Mouse (Mus musculus): ENCODE measurements around the gene Fam186a.
"Not testable (repeated sequence)": the region's sequence is repeated elsewhere in the genome, so short reads cannot be mapped to it uniquely, and the experiment has no call there.

Fam186a gene

GRCm38 (mm10) chr15:99931231-99931630 is 35.6 kb downstream of the Fam186a start:
- no peak for DNase-seq

DNA sequence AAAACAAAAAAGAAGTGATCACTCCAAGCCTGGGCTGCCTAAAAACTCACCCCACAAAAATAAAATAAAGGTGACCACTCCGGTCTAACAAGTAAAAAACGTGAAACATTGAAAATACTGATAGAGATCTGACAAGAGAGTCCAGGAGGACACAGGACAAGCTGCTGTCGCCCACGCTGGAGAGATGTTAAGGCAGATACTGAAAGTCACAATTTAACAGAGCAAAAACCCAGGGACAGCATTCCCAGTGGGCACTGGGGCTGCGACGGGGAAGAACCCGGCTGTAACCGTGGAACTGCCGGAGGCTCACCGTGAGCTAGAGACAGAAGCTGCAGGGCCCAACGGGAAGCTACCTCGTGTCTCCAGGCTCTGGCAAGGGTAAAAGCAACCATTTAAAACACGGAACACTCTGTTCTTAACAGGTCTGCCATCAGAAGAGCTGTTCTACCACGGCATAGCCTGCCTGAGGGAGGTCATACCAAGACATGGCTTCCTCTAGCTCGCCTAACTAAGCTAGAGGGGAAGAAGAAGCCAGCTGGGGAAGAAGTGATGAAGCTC is 47.2 kb downstream of the Fam186a start:
- no peak for DNase-seq

GRCm38 (mm10) chr15:99917264-99917663 is 49.6 kb downstream of the Fam186a start:
- DNase-seq, result no peak

GRCm38 (mm10) chr15:99914613-99915012 is 52.2 kb downstream of the Fam186a start:
- DNase-seq, result no peak

DNA sequence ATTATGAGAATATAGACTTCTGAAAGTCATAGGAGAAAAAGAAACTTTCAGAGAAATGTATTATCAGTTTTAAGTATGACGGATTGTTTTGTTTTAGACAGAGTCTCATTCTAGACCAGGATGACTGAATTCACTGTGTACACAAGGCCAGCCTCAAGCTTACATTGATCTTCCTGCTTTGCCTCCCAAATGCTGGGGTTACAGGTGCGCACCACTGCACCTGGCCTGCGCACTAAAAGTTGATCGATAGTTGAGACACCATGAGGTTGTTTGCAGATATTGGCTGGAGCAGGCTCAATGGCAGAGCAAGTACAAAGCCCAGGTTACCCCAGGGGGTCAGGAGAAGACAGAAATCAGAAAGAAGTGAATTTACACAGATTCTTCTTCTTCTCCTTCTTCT is 55.1 kb downstream of the Fam186a start:
- no peak for DNase-seq

DNA sequence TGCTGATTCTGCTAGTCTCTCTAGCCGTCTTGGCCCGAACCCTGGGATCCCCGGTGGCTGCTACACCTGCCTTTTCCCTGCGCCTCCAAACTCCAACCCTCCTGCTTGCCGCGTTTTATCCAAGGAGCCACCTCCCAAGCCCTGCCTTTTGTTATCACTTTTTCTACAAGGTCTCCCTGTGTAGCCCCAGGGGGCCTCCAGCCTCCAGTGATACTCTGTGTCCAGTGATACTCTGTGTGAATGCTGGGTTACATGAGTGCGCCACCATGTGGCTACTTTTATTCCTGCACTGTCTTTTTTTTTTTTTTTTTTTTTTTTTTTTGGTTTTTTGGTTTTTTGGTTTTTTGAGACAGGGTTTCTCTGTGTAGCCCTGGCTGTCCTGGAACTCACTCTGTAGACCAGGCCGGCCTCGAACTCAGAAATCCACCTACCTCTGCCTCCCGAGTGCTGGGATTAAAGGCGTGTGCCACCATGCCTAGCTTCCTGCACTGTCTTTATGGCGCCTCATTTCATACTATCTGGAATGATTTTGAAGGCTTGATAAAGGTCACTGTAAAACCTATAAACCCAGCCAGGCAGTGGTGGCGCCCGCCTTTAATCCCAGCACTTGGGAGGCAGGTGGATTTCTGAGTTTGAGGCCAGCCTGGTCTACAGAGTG is 57.4 kb downstream of the Fam186a start:
- peak in 1 of 2 experiments; percentile 47 for DNase-seq

GRCm38 (mm10) chr15:99907514-99907913 is 59.3 kb downstream of the Fam186a start:
- no peak for DNase-seq

- no peak for DNase-seq
These were observed 59.8 kb downstream of the Fam186a start for GRCm38 (mm10) chr15:99907041-99907440.

DNA sequence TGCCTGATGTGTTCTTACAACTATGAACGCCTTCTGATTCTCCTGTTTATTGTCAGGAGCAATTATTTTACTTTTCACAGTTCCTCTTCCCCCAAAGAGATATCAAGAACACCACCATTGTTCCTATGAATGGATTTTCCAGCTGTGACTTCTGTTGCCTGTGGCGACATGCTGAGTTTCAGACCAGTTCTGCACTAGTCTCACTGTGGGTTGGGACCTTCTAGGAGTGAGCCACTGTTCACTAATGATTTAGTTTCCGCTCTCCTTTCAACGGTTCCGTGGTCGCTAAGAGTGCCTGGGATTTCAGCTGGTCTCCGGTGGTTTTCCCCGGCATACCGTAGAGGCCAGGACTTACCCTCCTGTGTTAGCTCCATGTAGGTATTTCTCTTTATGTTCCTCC is 62.0 kb downstream of the Fam186a start:
- no peak for DNase-seq

DNA sequence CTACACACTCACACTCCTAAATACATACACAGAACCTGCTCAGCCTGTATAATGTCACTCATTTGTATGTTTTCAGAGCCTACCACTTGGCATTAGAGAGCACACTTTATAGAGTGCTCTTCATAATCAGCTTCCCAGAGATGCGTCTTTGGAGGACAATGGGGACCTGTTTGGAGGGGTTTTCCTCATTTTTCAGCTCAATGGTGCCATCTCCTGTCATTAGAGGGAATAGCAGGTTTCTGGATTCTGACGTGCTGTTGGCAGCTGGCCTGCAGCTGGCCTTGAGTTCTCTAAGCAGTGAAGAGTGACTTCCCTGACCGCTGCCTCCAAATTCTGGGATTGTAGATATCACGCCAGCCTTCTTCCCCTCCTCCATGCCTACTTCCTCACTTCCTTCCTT is 62.5 kb downstream of the Fam186a start:
- DNase-seq, result peak; percentile 78 to 82

DNA sequence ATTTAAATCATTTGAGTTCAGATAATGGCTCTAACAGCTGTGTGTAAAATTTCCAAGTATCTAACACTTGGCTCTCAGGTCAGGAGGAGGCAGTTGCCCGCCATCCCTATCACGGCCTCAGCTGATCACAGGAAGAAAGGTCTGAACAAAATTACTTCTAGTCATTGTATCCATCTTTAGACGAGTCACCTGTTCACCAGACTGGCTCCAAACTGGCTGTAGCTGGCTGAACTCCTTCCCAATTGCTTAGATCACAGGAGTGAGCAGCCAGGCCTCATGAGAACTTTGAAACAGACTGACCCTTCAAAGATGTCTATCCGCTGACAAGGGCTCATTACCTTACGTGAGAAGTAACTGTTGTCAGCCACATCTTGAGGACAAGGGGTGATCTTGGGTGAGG is 63.6 kb downstream of the Fam186a start:
- peak; percentile 32 to 64 for DNase-seq

DNA sequence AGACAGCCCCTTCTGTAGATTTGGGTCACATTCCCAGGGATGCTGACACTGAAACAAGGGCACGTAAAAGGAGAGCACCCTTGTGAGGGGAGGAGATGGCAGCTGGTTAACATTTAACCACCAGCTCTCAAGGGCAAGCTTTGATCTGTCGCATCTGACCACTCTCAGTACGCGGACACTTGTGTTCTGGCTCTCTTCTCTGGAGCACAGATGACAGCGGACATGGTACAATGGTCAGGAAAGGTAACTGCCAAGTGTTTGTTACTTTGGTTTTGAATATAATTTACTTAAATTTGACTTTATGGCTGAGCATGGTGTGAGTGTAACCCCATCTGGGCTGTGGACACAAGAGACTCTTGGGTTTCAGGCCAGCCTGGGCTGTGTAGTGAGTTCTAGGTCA is 64.1 kb downstream of the Fam186a start:
- DNase-seq, result peak; percentile 69 to 81

- DNase-seq, result no peak
These were observed 70.2 kb downstream of the Fam186a start for GRCm38 (mm10) chr15:99896621-99897020.

- no peak for DNase-seq
These were observed 75.5 kb downstream of the Fam186a start for GRCm38 (mm10) chr15:99891355-99891754.

DNA sequence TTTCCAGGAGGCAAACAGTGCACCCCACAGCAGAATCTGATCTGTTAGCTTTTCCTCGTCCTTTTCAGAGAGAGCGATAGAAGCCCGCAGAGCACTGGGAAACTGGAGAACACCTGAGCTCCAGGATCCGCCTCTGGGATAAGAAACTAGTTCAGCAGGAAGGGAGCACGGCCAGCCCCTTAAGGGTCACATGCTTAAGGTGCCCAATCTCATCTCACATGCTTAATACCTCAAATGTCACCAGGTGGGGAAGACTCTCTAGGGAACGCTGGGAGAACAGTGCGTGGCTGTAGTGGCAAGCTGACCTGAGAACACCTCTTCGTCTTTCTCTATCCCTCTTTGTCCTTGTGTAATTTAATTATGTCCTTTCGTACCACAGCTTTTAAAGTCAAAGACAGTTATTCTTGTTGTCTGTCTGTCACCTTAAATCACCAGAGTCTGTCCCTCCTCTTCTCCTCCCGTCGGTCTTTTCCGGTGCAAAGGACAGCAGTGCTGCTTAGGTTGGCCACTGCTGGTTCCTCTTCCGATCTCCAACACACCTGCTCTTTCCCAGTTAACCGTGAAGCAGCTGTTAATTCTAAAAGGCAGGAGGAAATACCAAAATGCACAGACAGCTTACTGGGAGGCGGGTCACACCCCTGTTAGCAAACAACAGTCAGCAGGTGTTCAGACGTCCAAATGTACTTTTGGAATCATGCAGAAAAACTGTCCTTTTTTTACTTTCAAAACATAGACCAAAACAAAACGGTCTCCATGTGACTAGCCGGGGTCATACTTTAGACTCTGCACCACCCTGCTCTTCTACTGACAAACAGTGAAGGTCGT is 76.2 kb downstream of the Fam186a start:
- DNase-seq, result peak; percentile 78 to 90

DNA sequence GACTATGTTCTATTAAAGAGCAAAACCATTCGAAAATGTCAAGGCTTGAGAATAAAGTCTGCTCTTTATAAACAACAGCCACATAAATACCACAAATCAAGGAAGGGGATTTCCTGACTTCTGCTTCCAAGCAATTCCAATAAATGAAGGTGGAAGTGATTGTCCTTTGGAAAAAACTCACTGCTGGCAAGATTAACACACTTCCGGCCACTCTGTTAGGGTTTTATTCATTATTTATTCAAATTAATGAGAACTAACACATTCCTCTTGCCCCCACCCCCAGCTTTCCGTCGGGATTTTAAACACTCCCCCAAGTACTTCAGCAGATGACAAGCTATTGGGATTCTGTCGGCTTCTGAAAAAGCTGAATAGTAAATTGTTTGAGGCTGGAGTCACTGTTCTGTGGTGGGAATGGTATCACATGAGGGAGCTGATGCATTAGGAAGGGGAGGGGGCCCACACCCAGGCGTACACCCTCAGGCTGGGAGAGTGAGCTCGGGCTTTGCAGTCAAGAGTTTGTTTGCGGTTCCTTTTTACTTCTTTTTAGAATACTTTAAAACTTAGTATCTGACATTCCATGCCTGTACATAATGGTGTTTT is 77.5 kb downstream of the Fam186a start:
- no peak for DNase-seq

DNA sequence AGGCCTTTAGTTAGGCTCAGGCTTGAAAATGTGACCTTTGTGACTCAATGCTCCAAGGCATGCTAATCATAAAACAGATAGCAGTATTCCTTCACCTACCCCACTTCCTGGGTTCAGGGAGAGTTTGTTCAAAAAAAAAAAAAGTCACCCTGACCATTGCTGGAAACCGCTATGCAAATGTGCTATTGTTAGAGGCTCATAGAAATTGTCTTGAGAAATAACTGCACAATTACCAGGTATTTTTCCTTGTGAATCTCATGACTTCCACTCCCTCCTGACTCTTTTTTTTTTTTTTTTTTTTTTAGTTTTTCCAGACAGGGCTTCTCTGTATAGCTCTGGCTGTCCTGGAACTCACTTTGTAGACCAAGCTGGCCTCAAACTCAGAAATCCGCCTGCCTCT is 79.7 kb downstream of the Fam186a start:
- DNase-seq, result not testable (repeated sequence)

GRCm38 (mm10) chr15:99884038-99884437 is 82.8 kb downstream of the Fam186a start:
- no peak for DNase-seq

GRCm38 (mm10) chr15:99878541-99878940 is 88.3 kb downstream of the Fam186a start:
- DNase-seq, result no peak

DNA sequence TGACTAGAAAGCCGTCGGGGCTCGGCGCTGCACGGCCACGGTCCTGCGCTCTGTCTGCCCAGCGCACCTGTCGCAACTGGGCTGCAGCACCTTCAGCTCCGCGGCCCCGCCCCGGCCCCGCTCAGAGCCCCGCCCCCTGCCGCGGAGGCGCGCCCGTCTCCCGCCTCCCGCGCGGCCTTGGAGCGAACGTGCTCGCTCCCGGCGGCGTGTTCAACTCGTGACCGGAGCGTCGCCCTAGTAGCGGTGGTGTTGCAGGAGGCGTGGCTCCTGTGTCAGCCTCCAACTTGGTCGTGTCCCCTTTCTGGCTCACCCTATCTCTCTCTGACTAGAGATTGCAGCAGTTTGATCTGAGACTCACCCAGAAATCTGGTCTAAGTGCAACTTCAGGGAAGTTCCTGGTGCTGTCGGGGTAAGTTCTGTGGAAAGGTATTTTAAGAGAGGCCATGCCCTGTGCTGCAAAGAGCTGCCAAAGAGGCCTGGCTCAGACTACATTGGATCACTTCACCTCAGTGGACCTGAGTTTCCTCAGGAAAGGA is 91.5 kb downstream of the Fam186a start, which contains the start of gene Lima1:
TSS of gene Lima1 (minus strand) at position 123 of the 536 bp plus-strand sequence.
- peak; percentile 91 to 97 for DNase-seq

GRCm38 (mm10) chr15:99874612-99875333 is 92.1 kb downstream of the Fam186a start:
- peak; percentile 63 for DNase-seq

GRCm38 (mm10) chr15:99872543-99872942 is 94.3 kb downstream of the Fam186a start:
- DNase-seq, result no peak
